In genomic region chr9:34881750-34882149, GRCm38 (mm10) we compare ENCODE assay signal across 18 mouse cellular contexts.
A peak's percentile ranks its signal among the peaks of the same experiment; 100 is the strongest.
DNase-seq lines count a peak whose midpoint lies in the region; ATAC-seq and TF ChIP-seq lines count a peak whose summit lies in the region.
"Had no signal": no experiment of that assay in that cellular context is flagged by ENCODE, and none has a peak within 500 bp of the region (broad histone marks: within the 10 kb centered on the region; RNA-seq: fewer than 3 reads in every experiment).

No protein-coding gene starts in this region.

- TF ChIP-seq CTCF in intestine, postnatal 0 days (IDR thresholded peaks at IDR 0.05; ENCODE audit: low read depth), result no peak

- DNase-seq in hindbrain, embryonic 11.5 days (ENCODE audit: low spot score), result no peak
- DNase-seq in right cerebral cortex, postnatal 4 days, result peak; percentile 27
- no peak for DNase-seq in right cerebral cortex, adult 2 months (ENCODE audit: low spot score in 2 of 2)
- peak; percentile 25 for DNase-seq in lung, postnatal 10 days
- no peak for DNase-seq in layer of hippocampus, postnatal 10 days (ENCODE audit: low spot score in 2 of 2)
- DNase-seq: adrenal gland, postnatal 36 days; cerebellum, postnatal 25 days; gastrocnemius, postnatal 10 days; kidney, adult 9 months; retina, postnatal 1 day; thymus, postnatal 4 days had no signal

- peak; percentile 28; the same call in 1 of the 2 replicates for ATAC-seq in hindbrain, embryonic 11.5 days (ENCODE audit: low FRiP score)
- no peak for ATAC-seq in hindbrain, embryonic 16.5 days
- ATAC-seq in neural tube, embryonic 15.5 days (ENCODE audit: low FRiP score), result 0 out of 2 replicates have a peak, but pooled peaks have one; percentile 19
- ATAC-seq in intestine, postnatal 0 days, result no peak
- ATAC-seq: liver, embryonic 12.5 days had no signal

- H3K9ac ChIP-seq in hindbrain, embryonic 11.5 days (ENCODE audit: low read depth, low read length), result no peak overlapping the region
- no peak overlapping the region for H3K9ac ChIP-seq in hindbrain, embryonic 16.5 days (ENCODE audit: low read depth, low read length)
- H3K9ac ChIP-seq in neural tube, embryonic 15.5 days (replicated peaks), result no peak overlapping the region
- no peak overlapping the region for H3K9ac ChIP-seq in intestine, postnatal 0 days (ENCODE audit: low read depth, low read length)
- H3K9ac ChIP-seq: embryonic facial prominence, embryonic 13.5 days; hindbrain, embryonic 15.5 days; liver, embryonic 12.5 days had no signal

- no peaks in the 10 kb centered on the region for H3K9me3 ChIP-seq in hindbrain, embryonic 11.5 days (ENCODE audit: control insufficient read depth, low read length)
- no peaks in the 10 kb centered on the region for H3K9me3 ChIP-seq in hindbrain, embryonic 16.5 days (ENCODE audit: control insufficient read depth, low read length)
- no peaks in the 10 kb centered on the region for H3K9me3 ChIP-seq in neural tube, embryonic 15.5 days (replicated peaks)
- no peaks in the 10 kb centered on the region for H3K9me3 ChIP-seq in intestine, postnatal 0 days (ENCODE audit: control insufficient read depth)
- H3K9me3 ChIP-seq: embryonic facial prominence, embryonic 13.5 days; hindbrain, embryonic 15.5 days; liver, embryonic 12.5 days had no signal

- no peak overlapping the region for H3K4me2 ChIP-seq in hindbrain, embryonic 11.5 days (replicated peaks; ENCODE audit: low read depth, low read length)
- no peak overlapping the region for H3K4me2 ChIP-seq in hindbrain, embryonic 16.5 days (ENCODE audit: low read length)
- H3K4me2 ChIP-seq in neural tube, embryonic 15.5 days, result no peak overlapping the region
- no peak overlapping the region for H3K4me2 ChIP-seq in intestine, postnatal 0 days (replicated peaks; ENCODE audit: low read depth)
- H3K4me2 ChIP-seq: embryonic facial prominence, embryonic 13.5 days; hindbrain, embryonic 15.5 days; liver, embryonic 12.5 days had no signal

- H3K4me1 ChIP-seq in hindbrain, embryonic 11.5 days (replicated peaks; ENCODE audit: control insufficient read depth, insufficient read depth, low read length), result peaks cover 8% of the 10 kb centered on the region; the same call in 1 of the 2 replicates
- peaks cover 14% of the 10 kb centered on the region for H3K4me1 ChIP-seq in hindbrain, embryonic 16.5 days (ENCODE audit: control insufficient read depth, insufficient read depth, low read depth, low read length)
- peaks cover 14% of the 10 kb centered on the region for H3K4me1 ChIP-seq in neural tube, embryonic 15.5 days
- H3K4me1 ChIP-seq in intestine, postnatal 0 days (replicated peaks; ENCODE audit: control insufficient read depth, insufficient read depth, low read length), result no peaks in the 10 kb centered on the region
- H3K4me1 ChIP-seq: liver, embryonic 12.5 days had no signal

- 21% methylated on average over 5 of the region's 5 CpGs for WGBS in hindbrain, embryonic 11.5 days
- WGBS in hindbrain, embryonic 16.5 days, result 14% methylated on average over 5 of the region's 5 CpGs
- WGBS in neural tube, embryonic 15.5 days, result 10% methylated on average over 5 of the region's 5 CpGs
- WGBS in intestine, postnatal 0 days, result 42% methylated on average over 5 of the region's 5 CpGs

- H3K27ac ChIP-seq in hindbrain, embryonic 11.5 days (ENCODE audit: low read depth, low read length), result no peak overlapping the region
- no peak overlapping the region for H3K27ac ChIP-seq in hindbrain, embryonic 16.5 days (ENCODE audit: low read depth, low read length)
- H3K27ac ChIP-seq in neural tube, embryonic 15.5 days (replicated peaks), result no peak overlapping the region
- no peak overlapping the region for H3K27ac ChIP-seq in intestine, postnatal 0 days (ENCODE audit: low read depth, low read length)
- H3K27ac ChIP-seq: embryonic facial prominence, embryonic 13.5 days; hindbrain, embryonic 15.5 days; liver, embryonic 12.5 days; macrophage had no signal

- H3K27me3 ChIP-seq in hindbrain, embryonic 11.5 days (ENCODE audit: control insufficient read depth, insufficient read depth, low read length), result no peaks in the 10 kb centered on the region
- no peaks in the 10 kb centered on the region for H3K27me3 ChIP-seq in hindbrain, embryonic 16.5 days (replicated peaks; ENCODE audit: control insufficient read depth, insufficient read depth, low read length)
- H3K27me3 ChIP-seq in neural tube, embryonic 15.5 days (replicated peaks), result 0 out of 2 replicates have a peak, but pooled peaks cover 2% of the 10 kb centered on the region
- H3K27me3 ChIP-seq in intestine, postnatal 0 days (replicated peaks; ENCODE audit: control insufficient read depth, insufficient read depth, low read length), result no peaks in the 10 kb centered on the region
- H3K27me3 ChIP-seq: hindbrain, embryonic 15.5 days; liver, embryonic 12.5 days had no signal

- no peaks in the 10 kb centered on the region for H3K36me3 ChIP-seq in hindbrain, embryonic 11.5 days (ENCODE audit: control insufficient read depth, insufficient read depth, low read length)
- no peaks in the 10 kb centered on the region for H3K36me3 ChIP-seq in hindbrain, embryonic 16.5 days (ENCODE audit: control insufficient read depth, insufficient read depth, low read length)
- H3K36me3 ChIP-seq in neural tube, embryonic 15.5 days, result no peaks in the 10 kb centered on the region
- no peaks in the 10 kb centered on the region for H3K36me3 ChIP-seq in intestine, postnatal 0 days (ENCODE audit: control insufficient read depth, insufficient read depth)
- H3K36me3 ChIP-seq: embryonic facial prominence, embryonic 13.5 days; hindbrain, embryonic 15.5 days; liver, embryonic 12.5 days had no signal

- no peak overlapping the region for H3K4me3 ChIP-seq in hindbrain, embryonic 11.5 days (ENCODE audit: low read depth, low read length)
- H3K4me3 ChIP-seq in hindbrain, embryonic 16.5 days (ENCODE audit: low read length), result no peak overlapping the region
- no peak overlapping the region for H3K4me3 ChIP-seq in neural tube, embryonic 15.5 days (replicated peaks)
- no peak overlapping the region for H3K4me3 ChIP-seq in intestine, postnatal 0 days (ENCODE audit: low read depth, low read length)
- H3K4me3 ChIP-seq: embryonic facial prominence, embryonic 13.5 days; hindbrain, embryonic 15.5 days; liver, embryonic 12.5 days had no signal

Comparison
In these comparisons a context has a peak if more than half of its experiments do, and no peak if none do; other contexts are left out.
1. ATAC-seq: peak in hindbrain, embryonic 11.5 days (single experiment) and neural tube, embryonic 15.5 days (single experiment); none in hindbrain, embryonic 16.5 days (single experiment) and intestine, postnatal 0 days (single experiment).
2. DNase-seq: peak in right cerebral cortex, postnatal 4 days (single experiment) and lung, postnatal 10 days (single experiment); none in hindbrain, embryonic 11.5 days (single experiment), right cerebral cortex, adult 2 months (0 of 2) and layer of hippocampus, postnatal 10 days (0 of 2).